Mouse (Mus musculus) lung, adult 2 months (tissue): ENCODE measurements around the gene Ewsr1.

ENCODE experiments used
- CTCF ChIP-seq: fragments of 200-500 bp; IDR thresholded peaks from 2 replicates; pipeline ENCODE4 v1.5.1; 2011; ENCODE audit warnings: mild to moderate bottlenecking, low read length, control low read depth; ENCODE audit not compliant: insufficient read depth
- POLR2A ChIP-seq: fragments of 200-500 bp; IDR thresholded peaks from 2 replicates; pipeline ENCODE4 v1.6.1; 2011; ENCODE audit warnings: low read depth, mild to moderate bottlenecking, control low read depth, low read length, borderline replicate concordance; ENCODE audit errors: extremely low read depth

DNA sequence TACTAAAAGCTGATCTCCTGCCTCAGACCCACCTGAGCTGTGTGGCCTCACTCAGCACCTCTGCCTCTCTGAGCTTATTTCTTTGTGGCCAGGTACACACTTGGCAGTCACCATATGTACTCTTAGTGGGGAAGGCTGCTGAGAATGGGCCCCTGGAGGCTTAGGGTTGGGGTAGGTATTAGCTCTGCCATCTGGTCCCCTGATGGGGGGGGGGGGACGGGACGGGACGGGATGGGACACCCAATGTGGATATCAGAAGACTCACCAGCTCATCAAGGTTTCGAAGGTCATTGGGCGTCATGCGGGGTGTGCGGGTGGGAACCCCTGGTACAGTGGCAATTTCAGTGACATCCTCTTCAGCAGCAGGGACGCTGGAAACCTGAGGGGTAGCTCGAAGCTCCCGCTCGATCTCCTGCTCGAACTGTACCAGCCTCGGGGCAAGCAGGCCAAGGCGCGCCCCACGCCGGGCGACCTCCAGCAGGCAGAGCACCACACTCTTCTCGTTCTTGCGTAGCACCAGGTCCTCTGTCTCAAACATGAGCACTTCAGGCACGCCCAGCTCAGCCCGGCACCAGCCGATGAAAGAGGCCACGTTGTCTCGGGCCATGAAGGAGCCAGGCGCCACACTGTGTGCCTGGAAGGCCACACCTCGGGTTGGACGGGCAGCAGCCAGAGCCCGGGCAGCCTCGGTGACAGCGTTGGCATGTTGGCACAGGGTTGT lies 35.3 kb downstream of the Ewsr1 start:
- TF ChIP-seq CTCF: no peak
- TF ChIP-seq POLR2A: no peak
